Mouse (Mus musculus): ENCODE results near the gene Syne1. TPM values are rescaled to one million over a fixed set of nuclear protein-coding genes. Genes with fewer than 3 reads are reported as not detected.

Syne1 gene
- polyA plus RNA-seq, 1 experiment, result 17.5 TPM

- no peak overlapping the region for H3K27ac ChIP-seq (ENCODE audit: insufficient read depth, low read depth, low read length)
- H3K4me3 ChIP-seq (ENCODE audit: insufficient read depth, low read length), result no peak overlapping the region
- TF ChIP-seq CTCF (IDR thresholded peaks at IDR 0.05; ENCODE audit: low read depth, low read length) (no peak), POLR2A (IDR thresholded peaks at IDR 0.05; ENCODE audit: borderline replicate concordance, low read depth, low read length) (no peak)
- peaks cover 2% of the 10 kb centered on the region; the same call in 1 of the 2 replicates for H3K4me1 ChIP-seq (ENCODE audit: control insufficient read depth, insufficient read depth, low read length)
These were observed 389.8 kb downstream of the Syne1 start for GRCm38 (mm10) chr10:5161394-5161872.

GRCm38 (mm10) chr10:5159679-5160078 is 391.6 kb downstream of the Syne1 start:
- H3K4me1 ChIP-seq (ENCODE audit: control insufficient read depth, insufficient read depth, low read length), result peaks cover 2% of the 10 kb centered on the region; the same call in 1 of the 2 replicates
- H3K4me3 ChIP-seq (ENCODE audit: insufficient read depth, low read length), result no peak overlapping the region
- H3K27ac ChIP-seq (ENCODE audit: insufficient read depth, low read depth, low read length), result no peak overlapping the region
- no peak for TF ChIP-seq POLR2A (IDR thresholded peaks at IDR 0.05; ENCODE audit: borderline replicate concordance, low read depth, low read length)
- no peak for TF ChIP-seq CTCF (IDR thresholded peaks at IDR 0.05; ENCODE audit: low read depth, low read length)

- no peak overlapping the region for H3K27ac ChIP-seq (ENCODE audit: insufficient read depth, low read depth, low read length)
- H3K4me1 ChIP-seq (ENCODE audit: control insufficient read depth, insufficient read depth, low read length), result peaks cover 6% of the 10 kb centered on the region
- no peak for TF ChIP-seq POLR2A (IDR thresholded peaks at IDR 0.05; ENCODE audit: borderline replicate concordance, low read depth, low read length)
- no peak for TF ChIP-seq CTCF (IDR thresholded peaks at IDR 0.05; ENCODE audit: low read depth, low read length)
- H3K4me3 ChIP-seq (ENCODE audit: insufficient read depth, low read length), result no peak overlapping the region
These were observed 398.2 kb downstream of the Syne1 start for GRCm38 (mm10) chr10:5153047-5153446.

GRCm38 (mm10) chr10:5141471-5141870 is 409.8 kb downstream of the Syne1 start:
- TF ChIP-seq CTCF (IDR thresholded peaks at IDR 0.05; ENCODE audit: low read depth, low read length), result no peak
- no peak for TF ChIP-seq POLR2A (IDR thresholded peaks at IDR 0.05; ENCODE audit: borderline replicate concordance, low read depth, low read length)
- no peaks in the 10 kb centered on the region for H3K4me1 ChIP-seq (ENCODE audit: control insufficient read depth, insufficient read depth, low read length)

GRCm38 (mm10) chr10:5139932-5140264 is 411.4 kb downstream of the Syne1 start:
- no peak for TF ChIP-seq POLR2A (IDR thresholded peaks at IDR 0.05; ENCODE audit: borderline replicate concordance, low read depth, low read length)
- TF ChIP-seq CTCF (IDR thresholded peaks at IDR 0.05; ENCODE audit: low read depth, low read length), result no peak
- Histone ChIP-seq H3K4me3 (ENCODE audit: insufficient read depth, low read length) (no peak overlapping the region), H3K27ac (ENCODE audit: insufficient read depth, low read depth, low read length) (no peak overlapping the region), H3K4me1 (ENCODE audit: control insufficient read depth, insufficient read depth, low read length) (no peaks in the 10 kb centered on the region)

More at GRCm38 (mm10) chr10:5141471-5141870, 409.8 kb downstream of the Syne1 start:
- Histone ChIP-seq H3K4me3 (ENCODE audit: insufficient read depth, low read length) (no peak overlapping the region), H3K27ac (ENCODE audit: insufficient read depth, low read depth, low read length) (no peak overlapping the region)

GRCm38 (mm10) chr10:5139246-5139931 is 411.9 kb downstream of the Syne1 start:
- no peak overlapping the region for H3K4me3 ChIP-seq (ENCODE audit: insufficient read depth, low read length)
- no peak overlapping the region for H3K27ac ChIP-seq (ENCODE audit: insufficient read depth, low read depth, low read length)
- no peaks in the 10 kb centered on the region for H3K4me1 ChIP-seq (ENCODE audit: control insufficient read depth, insufficient read depth, low read length)
- TF ChIP-seq CTCF (IDR thresholded peaks at IDR 0.05; ENCODE audit: low read depth, low read length) (no peak), POLR2A (IDR thresholded peaks at IDR 0.05; ENCODE audit: borderline replicate concordance, low read depth, low read length) (no peak)

GRCm38 (mm10) chr10:5132050-5132449 is 419.2 kb downstream of the Syne1 start:
- H3K4me1 ChIP-seq (ENCODE audit: control insufficient read depth, insufficient read depth, low read length), result no peaks in the 10 kb centered on the region
- TF ChIP-seq CTCF (IDR thresholded peaks at IDR 0.05; ENCODE audit: low read depth, low read length) (no peak), POLR2A (IDR thresholded peaks at IDR 0.05; ENCODE audit: borderline replicate concordance, low read depth, low read length) (no peak)
- H3K4me3 ChIP-seq (ENCODE audit: insufficient read depth, low read length), result no peak overlapping the region
- H3K27ac ChIP-seq (ENCODE audit: insufficient read depth, low read depth, low read length), result no peak overlapping the region

GRCm38 (mm10) chr10:5130495-5130894 is 420.8 kb downstream of the Syne1 start:
- no peak overlapping the region for H3K4me3 ChIP-seq (ENCODE audit: insufficient read depth, low read length)
- no peak for TF ChIP-seq POLR2A (IDR thresholded peaks at IDR 0.05; ENCODE audit: borderline replicate concordance, low read depth, low read length)
- no peak for TF ChIP-seq CTCF (IDR thresholded peaks at IDR 0.05; ENCODE audit: low read depth, low read length)
- no peaks in the 10 kb centered on the region for H3K4me1 ChIP-seq (ENCODE audit: control insufficient read depth, insufficient read depth, low read length)
- no peak overlapping the region for H3K27ac ChIP-seq (ENCODE audit: insufficient read depth, low read depth, low read length)

GRCm38 (mm10) chr10:5124757-5125156 is 426.5 kb downstream of the Syne1 start:
- Histone ChIP-seq H3K4me1 (ENCODE audit: control insufficient read depth, insufficient read depth, low read length) (no peaks in the 10 kb centered on the region), H3K27ac (ENCODE audit: insufficient read depth, low read depth, low read length) (no peak overlapping the region), H3K4me3 (ENCODE audit: insufficient read depth, low read length) (no peak overlapping the region)
- no peak for TF ChIP-seq POLR2A (IDR thresholded peaks at IDR 0.05; ENCODE audit: borderline replicate concordance, low read depth, low read length)
- TF ChIP-seq CTCF (IDR thresholded peaks at IDR 0.05; ENCODE audit: low read depth, low read length), result no peak

- no peaks in the 10 kb centered on the region for H3K4me1 ChIP-seq (ENCODE audit: control insufficient read depth, insufficient read depth, low read length)
- H3K4me3 ChIP-seq (ENCODE audit: insufficient read depth, low read length), result no peak overlapping the region
- TF ChIP-seq POLR2A (IDR thresholded peaks at IDR 0.05; ENCODE audit: borderline replicate concordance, low read depth, low read length) (no peak), CTCF (IDR thresholded peaks at IDR 0.05; ENCODE audit: low read depth, low read length) (no peak)
- no peak overlapping the region for H3K27ac ChIP-seq (ENCODE audit: insufficient read depth, low read depth, low read length)
These were observed 434.6 kb downstream of the Syne1 start for GRCm38 (mm10) chr10:5116720-5117119.

All from bone marrow macrophage, adult 2 months (primary cell).